Mouse (Mus musculus): ENCODE data around the gene Zfp872. TPM values are rescaled to one million over a fixed set of nuclear protein-coding genes. Genes with fewer than 3 reads are reported as not detected.

Zfp872 gene
- polyA plus RNA-seq, 1 experiment from 2014 or later: 0.24 TPM

DNA sequence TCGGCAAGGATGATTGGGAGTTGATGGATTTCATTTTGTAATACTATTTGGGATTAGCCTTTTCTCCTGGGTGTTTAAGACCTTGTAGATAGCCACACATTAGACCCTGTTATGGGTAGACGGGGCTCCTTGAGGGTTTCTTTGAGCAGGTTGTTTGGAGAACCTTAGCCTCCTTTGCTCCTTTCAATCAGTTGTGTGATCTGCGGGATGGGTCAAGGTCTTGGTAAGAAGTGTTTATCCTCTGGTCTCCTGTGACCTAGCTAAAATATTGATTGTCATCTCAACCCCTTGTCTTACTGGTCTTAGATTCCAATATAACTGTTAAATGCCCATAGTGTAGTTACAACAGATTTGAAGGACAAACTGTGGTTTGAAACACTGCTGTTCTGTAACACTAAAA is 42.2 kb downstream of the Zfp872 start:
- Histone ChIP-seq H3K4me1 (peaks cover 4% of the 10 kb centered on the region; the same call in 1 of the 2 replicates), H3K9ac (replicated peaks) (no peak overlapping the region), H3K36me3 (peaks cover 3% of the 10 kb centered on the region), H3K27me3 (no peaks in the 10 kb centered on the region), H3K4me2 (replicated peaks) (no peak overlapping the region), H3K4me3 (no peak overlapping the region), H3K27ac (replicated peaks) (no peak overlapping the region), H3K9me3 (no peaks in the 10 kb centered on the region)
- no peak for ATAC-seq (ENCODE audit: low FRiP score, low read depth)
- 89% methylated on average over 3 of the region's 3 CpGs for WGBS

DNA sequence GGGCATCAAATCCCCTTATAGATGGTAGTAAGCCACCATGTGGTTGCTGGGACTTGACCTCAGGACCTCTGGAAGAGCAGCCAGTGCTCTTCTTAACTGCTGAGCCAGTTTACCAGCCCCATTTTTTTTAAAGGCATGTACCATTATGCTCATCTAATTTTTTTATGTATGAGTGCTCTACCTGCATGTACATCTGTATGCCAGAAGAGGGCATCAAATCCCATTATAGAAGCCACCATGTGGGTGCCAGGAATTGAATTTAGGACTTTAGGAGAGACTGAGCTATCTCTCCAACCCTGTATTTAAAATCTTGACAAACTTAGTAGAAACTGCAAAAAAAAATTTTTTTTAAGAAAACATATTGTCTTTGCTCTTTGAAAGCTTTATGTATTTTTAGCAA is 42.7 kb downstream of the Zfp872 start:
- H3K9me3 ChIP-seq: no peaks in the 10 kb centered on the region
- no peaks in the 10 kb centered on the region for H3K27me3 ChIP-seq

DNA sequence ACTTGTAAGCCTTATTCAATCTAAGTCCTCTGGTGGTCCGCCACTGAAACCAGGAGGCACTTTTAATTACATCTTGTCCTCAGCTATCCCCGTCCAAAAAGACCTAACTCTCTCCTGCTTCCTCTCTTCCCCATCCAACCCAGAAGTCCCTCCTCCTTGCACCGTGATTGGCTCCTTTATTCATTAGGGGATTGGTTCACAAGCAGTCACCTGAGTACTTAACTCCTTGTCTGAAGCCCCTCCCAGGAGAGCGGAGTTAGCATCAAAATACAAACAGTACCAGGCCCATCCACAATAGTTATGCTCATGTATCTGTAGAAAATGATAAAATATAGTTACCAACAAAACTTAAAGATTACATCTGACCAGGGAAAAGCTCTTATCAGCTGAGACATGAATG is 52.1 kb downstream of the Zfp872 start:
- Histone ChIP-seq H3K4me3 (no peak overlapping the region), H3K27me3 (no peaks in the 10 kb centered on the region), H3K9ac (replicated peaks) (no peak overlapping the region), H3K4me2 (replicated peaks) (no peak overlapping the region), H3K9me3 (0 out of 2 replicates have a peak, but pooled peaks cover 6% of the 10 kb centered on the region), H3K27ac (replicated peaks) (no peak overlapping the region), H3K36me3 (peaks cover 83% of the 10 kb centered on the region), H3K4me1 (no peaks in the 10 kb centered on the region)
- 93% methylated on average over 4 of the region's 4 CpGs for WGBS
- no peak for ATAC-seq (ENCODE audit: low FRiP score, low read depth)

More for the DNA sequence above, 42.7 kb downstream of the Zfp872 start:
- no peak overlapping the region for H3K4me2 ChIP-seq (replicated peaks)
- ATAC-seq (ENCODE audit: low FRiP score, low read depth): no peak
- no peak overlapping the region for H3K4me3 ChIP-seq
- H3K36me3 ChIP-seq: peaks cover 7% of the 10 kb centered on the region
- H3K4me1 ChIP-seq: peaks cover 4% of the 10 kb centered on the region; the same call in 1 of the 2 replicates
- no peak overlapping the region for H3K9ac ChIP-seq (replicated peaks)
- H3K27ac ChIP-seq (replicated peaks): no peak overlapping the region

DNA sequence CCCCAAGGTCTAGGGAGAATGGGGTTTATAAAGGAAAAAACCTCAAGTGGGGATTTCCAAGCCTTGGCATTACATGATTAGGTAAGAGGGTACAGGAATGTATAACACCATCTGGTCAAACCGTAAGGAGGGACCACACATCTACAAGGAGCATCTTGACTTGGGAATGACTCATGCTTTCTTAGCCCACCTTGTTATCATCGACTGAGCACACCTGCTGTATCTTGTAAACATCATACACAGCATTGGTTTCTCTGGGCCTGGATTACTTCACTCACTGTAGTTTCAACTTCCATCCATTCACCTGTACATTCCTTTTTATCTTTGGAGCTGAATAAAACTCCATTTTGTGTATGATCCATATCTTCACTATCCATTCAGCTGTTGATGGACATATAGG is 56.4 kb downstream of the Zfp872 start:
- ATAC-seq (ENCODE audit: low FRiP score, low read depth): no peak
- H3K27me3 ChIP-seq: no peaks in the 10 kb centered on the region
- no peak overlapping the region for H3K4me3 ChIP-seq
- H3K4me2 ChIP-seq (replicated peaks): no peak overlapping the region
- H3K4me1 ChIP-seq: no peaks in the 10 kb centered on the region
- H3K36me3 ChIP-seq: peaks cover 85% of the 10 kb centered on the region
- H3K9me3 ChIP-seq: peaks cover 19% of the 10 kb centered on the region
- H3K27ac ChIP-seq (replicated peaks): no peak overlapping the region
- H3K9ac ChIP-seq (replicated peaks): no peak overlapping the region
- 93% methylated on average over 2 of the region's 2 CpGs for WGBS

Other genes starting within 250 kb of the Zfp872 start
- gene Swsap1, start 232.3 kb upstream of the Zfp872 start, polyA plus RNA-seq (2016; fragmentation: Nextera tagmentation; extraction: Ambion mirVana): 7.8 and 8.1 TPM in 2 replicates
- gene Epor, start 224.6 kb upstream of the Zfp872 start, polyA plus RNA-seq (2016; fragmentation: Nextera tagmentation; extraction: Ambion mirVana): 3.0 and 3.4 TPM in 2 replicates
- gene Rgl3, start 198.6 kb upstream of the Zfp872 start, polyA plus RNA-seq (2016; fragmentation: Nextera tagmentation; extraction: Ambion mirVana): 2.7 TPM in 2 replicates
- 3.8 and 4.9 TPM in 2 replicates for gene Ccdc151, start 185.5 kb upstream of the Zfp872 start, polyA plus RNA-seq (2016; fragmentation: Nextera tagmentation; extraction: Ambion mirVana)
- 99.2 and 100.0 TPM in 2 replicates for gene Prkcsh, start 185.3 kb upstream of the Zfp872 start, polyA plus RNA-seq (2016; fragmentation: Nextera tagmentation; extraction: Ambion mirVana)
- gene Elavl3, start 136.1 kb upstream of the Zfp872 start, polyA plus RNA-seq (2016; fragmentation: Nextera tagmentation; extraction: Ambion mirVana): 60.4 and 61.9 TPM in 2 replicates
- not detected in 2 replicates for gene Gm49318, start 116.8 kb upstream of the Zfp872 start, polyA plus RNA-seq (2016; fragmentation: Nextera tagmentation; extraction: Ambion mirVana)
- 19.0 and 21.2 TPM in 2 replicates for gene Zfp653, start 116.7 kb upstream of the Zfp872 start, polyA plus RNA-seq (2016; fragmentation: Nextera tagmentation; extraction: Ambion mirVana)
- gene Ecsit, start 102.7 kb upstream of the Zfp872 start, polyA plus RNA-seq (2016; fragmentation: Nextera tagmentation; extraction: Ambion mirVana): 35.6 and 40.7 TPM in 2 replicates
- 6.7 TPM in 2 replicates for gene Cnn1, start 88.9 kb upstream of the Zfp872 start, polyA plus RNA-seq (2016; fragmentation: Nextera tagmentation; extraction: Ambion mirVana)
- gene Elof1, start 70.9 kb upstream of the Zfp872 start, polyA plus RNA-seq (2016; fragmentation: Nextera tagmentation; extraction: Ambion mirVana): 178 and 187 TPM in 2 replicates
- 5.7 and 9.4 TPM in 2 replicates for gene Acp5, start 52.4 kb upstream of the Zfp872 start, polyA plus RNA-seq (2016; fragmentation: Nextera tagmentation; extraction: Ambion mirVana)
- gene Pigyl, start 31.2 kb upstream of the Zfp872 start, polyA plus RNA-seq (2016; fragmentation: Nextera tagmentation; extraction: Ambion mirVana): 62.0 and 66.8 TPM in 2 replicates
- gene Zfp809, start 37.6 kb downstream of the Zfp872 start, polyA plus RNA-seq (2016; fragmentation: Nextera tagmentation; extraction: Ambion mirVana): 12.2 and 12.7 TPM in 2 replicates
- 7.5 and 7.6 TPM in 2 replicates for gene Zfp599, start 71.8 kb downstream of the Zfp872 start, polyA plus RNA-seq (2016; fragmentation: Nextera tagmentation; extraction: Ambion mirVana)
- 37.3 and 40.5 TPM in 2 replicates for gene Zfp810, start 119.6 kb downstream of the Zfp872 start, polyA plus RNA-seq (2016; fragmentation: Nextera tagmentation; extraction: Ambion mirVana)
- gene Anln, start 201.1 kb downstream of the Zfp872 start, polyA plus RNA-seq (2016; fragmentation: Nextera tagmentation; extraction: Ambion mirVana): 32.4 and 33.7 TPM in 2 replicates
- 9.8 and 11.8 TPM in 2 replicates for gene 9530077C05Rik, start 223.4 kb downstream of the Zfp872 start, polyA plus RNA-seq (2016; fragmentation: Nextera tagmentation; extraction: Ambion mirVana)

All from midbrain, embryonic 12.5 days (tissue).